Mouse (Mus musculus): Measurements from ENCODE around the gene Cope. TPM values are rescaled to one million over a fixed set of nuclear protein-coding genes. Genes with fewer than 3 reads are reported as not detected.

The Cope gene
- polyA plus RNA-seq, 1 experiment: 287 TPM

DNA sequence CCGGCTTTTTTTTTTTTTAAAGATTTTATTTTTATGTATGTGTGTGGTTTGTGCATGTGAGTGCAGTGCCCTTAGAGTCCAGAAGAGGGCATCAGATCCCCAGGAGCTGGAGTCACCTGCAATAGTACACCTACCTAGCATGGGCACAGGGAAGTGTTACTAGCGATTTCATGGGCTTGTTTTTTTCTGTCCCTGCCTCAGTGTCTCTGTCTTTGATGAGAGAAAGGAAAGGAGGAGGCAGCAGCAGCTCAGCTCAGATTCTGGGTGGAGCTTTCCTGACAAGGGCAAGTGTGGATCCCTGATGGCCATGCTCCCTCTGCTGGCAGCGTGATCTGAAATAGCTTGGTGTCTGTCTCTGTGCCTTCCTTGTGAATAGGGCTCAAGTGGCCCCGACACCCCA, 58.5 kb downstream of the Cope start:
- Histone ChIP-seq H3K4me3 (replicated peaks; ENCODE audit: insufficient read depth, low read depth, low read length) (no peak overlapping the region), H3K4me1 (ENCODE audit: control insufficient read depth, insufficient read depth, low read length) (0 out of 2 replicates have a peak, but pooled peaks cover 2% of the 10 kb centered on the region), H3K27ac (ENCODE audit: insufficient read depth, low read length) (no peak overlapping the region), H3K27me3 (ENCODE audit: control insufficient read depth, insufficient read depth, low read length) (no peaks in the 10 kb centered on the region)
- no peak for TF ChIP-seq POLR2A (IDR thresholded peaks at IDR 0.05; ENCODE audit: borderline replicate concordance, insufficient read depth, low read length)
- peak; percentile 38; the same call in 1 of the 2 replicates for TF ChIP-seq CTCF (IDR thresholded peaks at IDR 0.05; ENCODE audit: borderline replicate concordance, insufficient read depth, low read depth, low read length)
- WGBS: 54% methylated on average over 4 of the region's 4 CpGs
- peak in 1 of 2 experiments; percentile 28 for DNase-seq

DNA sequence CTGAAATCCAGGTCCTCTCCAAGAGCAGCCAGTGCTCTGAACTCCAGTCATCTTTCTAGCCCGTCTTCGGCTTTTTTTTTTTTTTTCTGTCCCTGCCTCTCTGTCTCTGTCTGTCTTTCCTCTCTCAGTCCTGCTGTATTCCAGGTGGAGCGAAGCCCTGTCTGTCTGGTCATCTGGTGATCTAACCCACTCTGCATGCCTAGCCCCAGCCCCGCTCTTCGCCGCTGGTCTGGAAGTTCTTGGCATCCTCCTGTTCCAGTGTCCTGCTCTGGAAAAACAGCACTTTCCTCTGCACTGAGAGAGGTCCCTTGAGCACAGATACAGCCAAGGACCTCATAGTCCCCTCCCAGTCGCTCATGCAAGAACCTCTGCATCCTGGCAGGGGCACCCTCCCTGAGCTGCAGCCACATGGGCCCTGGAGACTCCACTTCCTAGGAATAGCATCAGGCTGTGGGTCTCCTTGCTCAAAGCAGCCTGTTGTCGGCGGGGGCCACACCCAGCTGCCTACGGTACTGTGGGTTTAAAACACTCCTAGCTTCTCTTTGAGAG, 59.2 kb downstream of the Cope start:
- Histone ChIP-seq H3K27me3 (ENCODE audit: control insufficient read depth, insufficient read depth, low read length) (no peaks in the 10 kb centered on the region), H3K4me3 (replicated peaks; ENCODE audit: insufficient read depth, low read depth, low read length) (no peak overlapping the region), H3K27ac (ENCODE audit: insufficient read depth, low read length) (no peak overlapping the region), H3K4me1 (ENCODE audit: control insufficient read depth, insufficient read depth, low read length) (0 out of 2 replicates have a peak, but pooled peaks cover 2% of the 10 kb centered on the region)
- TF ChIP-seq CTCF (IDR thresholded peaks at IDR 0.05; ENCODE audit: borderline replicate concordance, insufficient read depth, low read depth, low read length) (no peak), POLR2A (IDR thresholded peaks at IDR 0.05; ENCODE audit: borderline replicate concordance, insufficient read depth, low read length) (no peak)
- DNase-seq: no peak
- WGBS: 71% methylated on average over 10 of the region's 10 CpGs

Other genes with a start within 250 kb of the Cope start
- gene Tm6sf2, start 229.6 kb upstream of the Cope start, polyA plus RNA-seq (2012; rRNA removed): 6.9 and 7.3 TPM in 2 replicates
- 117 and 124 TPM in 2 replicates for gene Hapln4, start 219.1 kb upstream of the Cope start, polyA plus RNA-seq (2012; rRNA removed)
- 13.3 and 15.2 TPM in 2 replicates for gene Ncan, start 181.6 kb upstream of the Cope start, polyA plus RNA-seq (2012; rRNA removed)
- gene Nr2c2ap, start 171.2 kb upstream of the Cope start, polyA plus RNA-seq (2012; rRNA removed): 19.9 and 20.9 TPM in 2 replicates
- 24.8 and 27.5 TPM in 2 replicates for gene Rfxank, start 163.4 kb upstream of the Cope start, polyA plus RNA-seq (2012; rRNA removed)
- gene Borcs8, start 163.0 kb upstream of the Cope start, polyA plus RNA-seq (2012; rRNA removed): 98.9 and 101 TPM in 2 replicates
- 0.38 and 0.43 TPM in 2 replicates for gene Mef2b, start 162.8 kb upstream of the Cope start, polyA plus RNA-seq (2012; rRNA removed)
- 61.4 and 66.0 TPM in 2 replicates for gene Tmem161a, start 130.2 kb upstream of the Cope start, polyA plus RNA-seq (2012; rRNA removed)
- 45.5 and 46.3 TPM in 2 replicates for gene Slc25a42, start 90.2 kb upstream of the Cope start, polyA plus RNA-seq (2012; rRNA removed)
- gene Sugp2, start 68.3 kb upstream of the Cope start, polyA plus RNA-seq (2012; rRNA removed): 102 and 108 TPM in 2 replicates
- 45.8 and 46.7 TPM in 2 replicates for gene Armc6, start 68.1 kb upstream of the Cope start, polyA plus RNA-seq (2012; rRNA removed)
- gene Homer3, start 19.7 kb upstream of the Cope start, polyA plus RNA-seq (2012; rRNA removed): 262 and 322 TPM in 2 replicates
- 42.9 and 45.0 TPM in 2 replicates for gene Ddx49, start within 50 bp of the Cope start, polyA plus RNA-seq (2012; rRNA removed)
- 55.5 and 56.8 TPM in 2 replicates for gene Cers1, start 13.3 kb downstream of the Cope start, polyA plus RNA-seq (2012; rRNA removed)
- gene Gdf1, start 27.3 kb downstream of the Cope start, polyA plus RNA-seq (2012; rRNA removed): 19.1 and 21.0 TPM in 2 replicates
- gene Upf1, start 50.8 kb downstream of the Cope start, polyA plus RNA-seq (2012; rRNA removed): 37.9 and 41.3 TPM in 2 replicates
- 2.2 and 3.1 TPM in 2 replicates for gene Comp, start 71.0 kb downstream of the Cope start, polyA plus RNA-seq (2012; rRNA removed)
- gene Crtc1, start 137.1 kb downstream of the Cope start, polyA plus RNA-seq (2012; rRNA removed): 90.2 and 105 TPM in 2 replicates
- 62.4 and 68.5 TPM in 2 replicates for gene Klhl26, start 174.4 kb downstream of the Cope start, polyA plus RNA-seq (2012; rRNA removed)
- 524 and 552 TPM in 2 replicates for gene Tmem59l, start 184.8 kb downstream of the Cope start, polyA plus RNA-seq (2012; rRNA removed)
- gene Crlf1, start 190.6 kb downstream of the Cope start, polyA plus RNA-seq (2012; rRNA removed): 3.8 and 4.0 TPM in 2 replicates
- gene Rex1bd, start 204.2 kb downstream of the Cope start, polyA plus RNA-seq (2012; rRNA removed): 184 and 189 TPM in 2 replicates
- gene Uba52, start 208.3 kb downstream of the Cope start, polyA plus RNA-seq (2012; rRNA removed): 920 and 977 TPM in 2 replicates
- 531 and 552 TPM in 2 replicates for gene Fkbp8, start 225.2 kb downstream of the Cope start, polyA plus RNA-seq (2012; rRNA removed)
- 63.4 and 65.9 TPM in 2 replicates for gene Kxd1, start 225.4 kb downstream of the Cope start, polyA plus RNA-seq (2012; rRNA removed)
- 27.9 and 29.1 TPM in 2 replicates for gene Ell, start 236.9 kb downstream of the Cope start, polyA plus RNA-seq (2012; rRNA removed)